Mouse (Mus musculus) cortical plate, adult 2 months (tissue): ENCODE measurements at regions not wholly inside any gene's neighbourhood (a gene's known extent, or its start where the extent isn't known, plus 50 kb on each side); places are given as distances from the start of the nearest gene placed in this dataset.

ENCODE experiments used
- CTCF ChIP-seq: fragments of 200-500 bp; IDR thresholded peaks from 2 replicates; pipeline ENCODE4 v1.5.1; 2011; ENCODE audit warnings: mild to moderate bottlenecking, control low read depth, low read length; ENCODE audit not compliant: insufficient read depth; ENCODE audit errors: extremely low read depth
- POLR2A ChIP-seq: fragments of 200-500 bp; IDR thresholded peaks from 2 replicates; pipeline ENCODE4 v1.6.1; 2011; ENCODE audit warnings: mild to moderate bottlenecking, low read length, control low read depth; ENCODE audit not compliant: insufficient read depth; ENCODE audit errors: extremely low read depth

DNA sequence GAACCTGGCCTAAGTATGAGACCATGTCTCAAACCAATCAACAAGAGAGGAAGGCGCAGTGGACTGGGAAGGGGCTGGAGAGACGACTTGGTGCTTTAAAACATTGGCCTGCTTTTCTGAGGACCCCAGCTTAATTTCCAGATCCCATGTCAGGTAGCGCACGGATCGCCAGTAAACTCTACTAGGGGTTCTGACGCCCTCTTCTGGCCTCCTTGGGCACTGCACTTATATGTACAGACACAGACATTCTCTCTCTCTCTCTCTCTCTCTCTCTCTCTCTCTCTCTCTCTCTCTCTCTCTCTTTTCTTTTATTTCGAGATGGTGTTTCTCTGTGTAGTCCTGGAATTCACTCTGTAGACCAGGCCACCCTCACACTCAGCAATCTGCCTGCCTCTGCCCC is 60.0 kb upstream of the Zfp217 start:
- TF ChIP-seq POLR2A: no peak
- no peak for TF ChIP-seq CTCF
